Mouse (Mus musculus): Measurements from ENCODE around the gene Acvr1b. TPM values are rescaled to one million over a fixed set of nuclear protein-coding genes. Genes with fewer than 3 reads are reported as not detected.
A peak's percentile ranks its signal among the peaks of the same experiment; 100 is the strongest.

Acvr1b gene
- polyA plus RNA-seq, 1 experiment from 2014 or later = 6.6 TPM

DNA sequence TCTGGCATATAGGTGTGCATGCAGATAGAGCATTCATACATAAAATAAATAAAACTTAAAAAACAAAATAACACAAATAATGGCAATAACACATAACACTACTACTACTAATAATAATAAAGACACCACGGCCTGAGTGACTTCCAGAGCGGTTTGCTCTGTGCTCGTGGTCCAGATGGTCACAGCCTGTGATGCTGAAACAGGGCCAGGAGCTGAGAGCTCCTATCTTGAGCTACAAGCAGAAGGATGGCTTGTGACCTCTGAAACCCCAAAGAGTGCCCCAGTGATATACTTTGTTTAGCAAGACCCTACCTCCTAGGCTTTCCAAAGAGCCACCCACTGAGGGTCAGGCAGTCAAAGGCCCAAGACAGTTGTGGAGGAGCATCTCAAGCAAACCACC is 27.5 kb downstream of the Acvr1b start:
- Histone ChIP-seq H3K4me1 (ENCODE audit: insufficient read depth, low read depth, low read length) (no peaks in the 10 kb centered on the region), H3K36me3 (ENCODE audit: insufficient read depth, low read length) (peaks cover 41% of the 10 kb centered on the region), H3K27ac (ENCODE audit: low read length) (no peak overlapping the region), H3K27me3 (replicated peaks; ENCODE audit: insufficient read depth, low read length) (no peaks in the 10 kb centered on the region), H3K4me3 (ENCODE audit: low read depth, low read length) (no peak overlapping the region), H3K4me2 (replicated peaks; ENCODE audit: low read depth, low read length) (no peak overlapping the region), H3K9me3 (ENCODE audit: low read length) (no peaks in the 10 kb centered on the region), H3K9ac (replicated peaks; ENCODE audit: low read depth) (no peak overlapping the region)
- TF ChIP-seq CTCF (IDR thresholded peaks at IDR 0.05) = no peak
- ATAC-seq = no peak
- WGBS = 92% methylated on average over 3 of the region's 3 CpGs
- no peak for DNase-seq (ENCODE audit: low spot score)

DNA sequence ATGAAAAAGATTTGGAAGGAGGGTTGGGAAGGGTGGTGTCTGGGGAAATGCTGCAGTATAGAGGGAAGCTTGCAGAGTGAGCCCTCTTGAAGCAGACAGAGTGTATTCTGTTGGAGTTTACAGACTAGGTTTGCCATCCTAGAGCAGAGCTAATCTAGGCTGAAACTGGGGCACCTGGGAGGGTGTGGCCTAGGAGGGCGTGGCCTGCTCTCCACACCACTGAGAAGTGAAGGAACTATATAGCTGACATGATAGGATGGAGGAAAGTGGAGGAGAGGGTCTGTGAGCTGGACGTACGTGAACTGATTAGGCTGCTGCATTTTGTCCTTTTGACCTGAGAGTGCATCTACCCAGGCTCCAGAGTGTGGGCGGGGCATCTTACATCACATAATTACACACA is 29.8 kb downstream of the Acvr1b start:
- Histone ChIP-seq H3K36me3 (ENCODE audit: insufficient read depth, low read length) (peaks cover 49% of the 10 kb centered on the region), H3K27me3 (replicated peaks; ENCODE audit: insufficient read depth, low read length) (no peaks in the 10 kb centered on the region), H3K9ac (replicated peaks; ENCODE audit: low read depth) (no peak overlapping the region), H3K4me3 (ENCODE audit: low read depth, low read length) (no peak overlapping the region), H3K27ac (ENCODE audit: low read length) (no peak overlapping the region), H3K9me3 (ENCODE audit: low read length) (no peaks in the 10 kb centered on the region), H3K4me2 (replicated peaks; ENCODE audit: low read depth, low read length) (no peak overlapping the region), H3K4me1 (ENCODE audit: insufficient read depth, low read depth, low read length) (no peaks in the 10 kb centered on the region)
- no peak for ATAC-seq
- 75% methylated on average over 4 of the region's 4 CpGs for WGBS
- TF ChIP-seq EP300 (IDR thresholded peaks at IDR 0.05) (no peak), CTCF (IDR thresholded peaks at IDR 0.05) (no peak)
- DNase-seq (ENCODE audit: low spot score) = no peak

DNA sequence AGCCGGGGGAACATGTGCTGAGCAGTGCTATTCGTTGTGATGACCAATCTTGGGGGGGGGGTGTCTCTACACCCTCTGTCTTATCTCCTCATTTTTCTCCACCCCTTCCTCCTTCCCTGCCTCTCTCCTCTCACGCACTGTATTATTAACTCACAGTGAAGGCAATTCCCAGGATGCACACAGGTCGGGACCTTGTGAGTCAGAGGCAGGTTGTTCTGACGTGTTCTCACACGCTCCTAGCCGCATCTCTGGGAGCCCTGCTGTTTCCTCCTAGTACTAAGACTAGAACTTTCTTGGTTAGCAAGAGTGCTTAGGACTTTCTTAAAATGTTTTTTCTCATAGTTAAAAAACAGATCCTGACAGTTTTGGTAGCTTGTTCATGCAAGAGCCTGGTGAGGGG is 30.9 kb downstream of the Acvr1b start:
- 82% methylated on average over 7 of the region's 7 CpGs for WGBS
- H3K9ac ChIP-seq (replicated peaks; ENCODE audit: low read depth) = no peak overlapping the region
- no peak overlapping the region for H3K27ac ChIP-seq (ENCODE audit: low read length)
- H3K4me3 ChIP-seq (ENCODE audit: low read depth, low read length) = no peak overlapping the region
- H3K9me3 ChIP-seq (ENCODE audit: low read length) = no peaks in the 10 kb centered on the region
- no peaks in the 10 kb centered on the region for H3K27me3 ChIP-seq (replicated peaks; ENCODE audit: insufficient read depth, low read length)
- ATAC-seq = no peak
- no peaks in the 10 kb centered on the region for H3K4me1 ChIP-seq (ENCODE audit: insufficient read depth, low read depth, low read length)
- H3K36me3 ChIP-seq (ENCODE audit: insufficient read depth, low read length) = peaks cover 51% of the 10 kb centered on the region
- no peak for TF ChIP-seq EP300 (IDR thresholded peaks at IDR 0.05)
- TF ChIP-seq CTCF (IDR thresholded peaks at IDR 0.05) = no peak
- no peak for DNase-seq (ENCODE audit: low spot score)
- H3K4me2 ChIP-seq (replicated peaks; ENCODE audit: low read depth, low read length) = no peak overlapping the region

DNA sequence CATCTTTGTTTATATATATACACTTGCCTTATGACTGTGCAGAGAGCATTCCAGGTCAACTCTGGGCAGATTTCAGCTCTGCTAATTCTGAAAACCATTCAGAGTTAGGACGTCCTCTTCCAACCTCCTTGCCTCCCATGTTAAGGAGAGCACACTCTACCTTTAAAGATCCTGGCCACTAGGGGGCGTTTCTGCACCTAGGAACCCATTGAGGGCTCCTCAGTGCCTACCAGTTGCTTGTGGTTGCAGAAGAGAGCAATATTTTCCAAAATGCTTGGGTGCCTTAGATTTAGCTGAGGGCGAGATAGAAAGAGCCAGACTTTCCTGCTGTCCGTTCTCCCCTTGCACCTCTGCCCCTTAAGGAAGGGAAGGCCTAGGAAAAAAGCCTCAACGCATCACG is 36.4 kb downstream of the Acvr1b start:
- Histone ChIP-seq H3K9me3 (ENCODE audit: low read length) (no peaks in the 10 kb centered on the region), H3K27me3 (replicated peaks; ENCODE audit: insufficient read depth, low read length) (no peaks in the 10 kb centered on the region), H3K4me1 (ENCODE audit: insufficient read depth, low read depth, low read length) (no peaks in the 10 kb centered on the region), H3K4me2 (replicated peaks; ENCODE audit: low read depth, low read length) (no peak overlapping the region), H3K36me3 (ENCODE audit: insufficient read depth, low read length) (peaks cover 36% of the 10 kb centered on the region; the same call in 1 of the 2 replicates), H3K27ac (ENCODE audit: low read length) (no peak overlapping the region), H3K4me3 (ENCODE audit: low read depth, low read length) (no peak overlapping the region), H3K9ac (replicated peaks; ENCODE audit: low read depth) (no peak overlapping the region)
- DNase-seq (ENCODE audit: low spot score) = peak; percentile 80
- TF ChIP-seq CTCF (IDR thresholded peaks at IDR 0.05) (peak; percentile 78), EP300 (IDR thresholded peaks at IDR 0.05) (no peak)
- ATAC-seq = peak; percentile 68
- 65% methylated on average over 6 of the region's 6 CpGs for WGBS

DNA sequence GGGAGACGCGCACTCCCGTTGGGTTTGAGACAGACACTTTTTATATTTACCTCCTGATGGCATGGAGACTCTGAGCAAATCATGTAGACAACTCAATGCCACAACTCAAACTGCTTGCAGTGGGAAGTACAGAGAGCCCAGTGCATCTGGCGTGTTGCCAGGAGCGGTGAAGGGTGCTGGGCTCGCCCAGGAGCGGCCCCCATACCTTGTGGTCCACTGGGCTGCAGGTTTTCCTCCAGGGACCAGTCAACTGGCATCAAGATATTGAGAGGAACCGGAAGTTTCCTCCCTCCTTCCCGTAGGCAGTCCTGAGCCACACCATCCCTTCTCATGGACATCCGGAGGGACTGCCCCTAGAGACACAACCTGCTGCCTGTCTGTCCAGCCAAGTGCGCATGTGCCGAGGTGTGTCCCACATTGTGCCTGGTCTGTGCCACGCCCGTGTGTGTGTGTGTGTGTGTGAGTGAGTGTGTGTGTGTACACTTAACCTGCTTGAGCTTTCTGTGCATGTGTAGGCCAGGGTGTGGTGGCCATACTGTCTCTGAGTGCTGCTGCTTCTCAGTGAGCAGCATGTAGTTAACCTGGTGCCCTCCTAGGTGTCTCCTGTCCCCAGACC is 37.2 kb downstream of the Acvr1b start:
- WGBS = 86% methylated on average over 14 of the region's 14 CpGs
- no peak for DNase-seq (ENCODE audit: low spot score)

DNA sequence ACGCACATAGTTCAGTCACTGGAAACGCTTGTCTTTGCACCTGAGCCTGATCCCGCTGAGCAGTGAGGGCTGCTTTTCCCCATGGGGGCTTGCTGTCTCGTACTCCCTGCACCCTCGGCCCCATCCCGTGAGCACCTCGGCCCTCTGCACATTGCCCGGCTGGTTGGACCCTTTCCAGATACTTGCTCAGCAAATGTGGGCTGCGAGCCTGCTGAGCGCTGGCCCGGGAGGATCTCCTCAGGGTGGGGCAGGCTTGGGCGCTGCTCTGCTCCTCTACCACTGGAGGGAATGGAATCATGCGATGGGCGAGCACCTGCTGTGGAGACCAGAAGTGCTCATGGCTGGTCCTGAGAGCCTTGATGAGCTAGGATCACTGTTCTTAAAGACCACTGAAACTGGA is 38.6 kb downstream of the Acvr1b start:
- TF ChIP-seq EP300 (IDR thresholded peaks at IDR 0.05) (no peak), CTCF (IDR thresholded peaks at IDR 0.05) (no peak)
- Histone ChIP-seq H3K4me1 (ENCODE audit: insufficient read depth, low read depth, low read length) (no peaks in the 10 kb centered on the region), H3K36me3 (ENCODE audit: insufficient read depth, low read length) (peaks cover 29% of the 10 kb centered on the region; the same call in 1 of the 2 replicates), H3K4me2 (replicated peaks; ENCODE audit: low read depth, low read length) (no peak overlapping the region), H3K27me3 (replicated peaks; ENCODE audit: insufficient read depth, low read length) (no peaks in the 10 kb centered on the region), H3K27ac (ENCODE audit: low read length) (no peak overlapping the region), H3K9me3 (ENCODE audit: low read length) (no peaks in the 10 kb centered on the region), H3K4me3 (ENCODE audit: low read depth, low read length) (no peak overlapping the region), H3K9ac (replicated peaks; ENCODE audit: low read depth) (no peak overlapping the region)
- no peak for DNase-seq (ENCODE audit: low spot score)
- ATAC-seq = no peak
- WGBS = 52% methylated on average over 14 of the region's 14 CpGs

More for the DNA sequence above, 37.2 kb downstream of the Acvr1b start:
- H3K27ac ChIP-seq (ENCODE audit: low read length) = no peak overlapping the region
- H3K4me1 ChIP-seq (ENCODE audit: insufficient read depth, low read depth, low read length) = no peaks in the 10 kb centered on the region
- H3K4me2 ChIP-seq (replicated peaks; ENCODE audit: low read depth, low read length) = no peak overlapping the region
- no peak overlapping the region for H3K4me3 ChIP-seq (ENCODE audit: low read depth, low read length)
- no peaks in the 10 kb centered on the region for H3K9me3 ChIP-seq (ENCODE audit: low read length)
- H3K9ac ChIP-seq (replicated peaks; ENCODE audit: low read depth) = no peak overlapping the region
- H3K36me3 ChIP-seq (ENCODE audit: insufficient read depth, low read length) = peaks cover 31% of the 10 kb centered on the region; the same call in 1 of the 2 replicates
- no peak for TF ChIP-seq CTCF (IDR thresholded peaks at IDR 0.05)
- no peak for TF ChIP-seq EP300 (IDR thresholded peaks at IDR 0.05)
- no peak for ATAC-seq
- no peaks in the 10 kb centered on the region for H3K27me3 ChIP-seq (replicated peaks; ENCODE audit: insufficient read depth, low read length)

DNA sequence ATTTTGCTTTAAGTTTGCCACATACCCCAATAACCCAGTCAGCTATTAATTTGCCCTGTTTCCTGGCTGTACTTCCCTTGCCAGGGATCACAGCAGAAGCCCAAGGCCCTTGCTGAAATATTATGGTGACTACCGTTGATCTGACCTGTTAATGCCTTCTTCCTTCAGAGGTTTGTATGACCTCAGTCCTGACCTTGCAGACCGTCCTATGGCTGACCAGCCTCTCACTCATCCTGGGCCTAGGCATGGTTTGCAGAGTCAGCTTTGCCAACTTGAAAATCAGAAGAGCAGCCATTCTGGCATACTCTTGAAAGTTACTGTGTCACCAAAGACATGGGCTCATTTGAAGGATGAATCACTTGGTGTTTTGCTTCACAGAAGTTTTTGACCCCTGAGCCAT is 41.3 kb downstream of the Acvr1b start:
- H3K36me3 ChIP-seq (ENCODE audit: insufficient read depth, low read length) = peaks cover 13% of the 10 kb centered on the region; the same call in 1 of the 2 replicates
- 57% methylated on average over 2 of the region's 2 CpGs for WGBS
- no peak overlapping the region for H3K4me3 ChIP-seq (ENCODE audit: low read depth, low read length)
- DNase-seq (ENCODE audit: low spot score) = no peak
- H3K4me1 ChIP-seq (ENCODE audit: insufficient read depth, low read depth, low read length) = no peaks in the 10 kb centered on the region
- no peak overlapping the region for H3K27ac ChIP-seq (ENCODE audit: low read length)
- ATAC-seq = no peak
- H3K4me2 ChIP-seq (replicated peaks; ENCODE audit: low read depth, low read length) = no peak overlapping the region
- TF ChIP-seq EP300 (IDR thresholded peaks at IDR 0.05) (no peak), CTCF (IDR thresholded peaks at IDR 0.05) (no peak)
- no peaks in the 10 kb centered on the region for H3K27me3 ChIP-seq (replicated peaks; ENCODE audit: insufficient read depth, low read length)
- H3K9me3 ChIP-seq (ENCODE audit: low read length) = no peaks in the 10 kb centered on the region
- H3K9ac ChIP-seq (replicated peaks; ENCODE audit: low read depth) = no peak overlapping the region

Measured in lung, postnatal 0 days (tissue).